Mouse (Mus musculus): Measurements from ENCODE around the gene Rfxank.

DNA sequence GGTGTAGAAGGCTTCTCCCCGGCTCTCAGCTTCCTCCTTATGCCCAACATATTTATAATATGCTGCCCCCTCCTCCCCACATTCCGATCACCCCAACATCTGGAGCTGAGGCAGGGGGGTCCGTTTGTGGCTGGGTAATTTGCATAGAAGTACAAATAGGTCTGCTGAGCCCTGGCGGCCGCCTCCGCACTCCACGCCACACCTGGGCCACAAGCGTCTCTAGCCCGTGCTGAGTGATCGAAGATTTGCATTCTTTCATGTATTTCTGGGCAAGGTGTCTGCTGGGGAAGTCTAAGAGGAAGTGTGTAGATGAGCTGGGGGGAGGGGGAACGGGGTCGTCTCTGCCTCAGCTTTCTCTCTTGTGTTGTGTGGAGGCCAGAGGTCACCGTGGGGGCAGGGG lies 21.1 kb upstream of the Rfxank start:
- TF ChIP-seq CTCF (conservative IDR thresholded peaks at IDR 0.05; ENCODE audit: low read length) = no peak
- no peak for TF ChIP-seq NANOG (IDR thresholded peaks at IDR 0.05; ENCODE audit: borderline replicate concordance, low read length)
